Mouse (Mus musculus): ENCODE data around the gene Jsrp1.

- TF ChIP-seq POLR2AphosphoS2 (IDR thresholded peaks at IDR 0.05; ENCODE audit: insufficient read length, low read depth) (no peak), POLR2A (IDR thresholded peaks at IDR 0.05; ENCODE audit: insufficient read length, low read depth) (no peak), E2F4 (IDR thresholded peaks at IDR 0.05; ENCODE audit: insufficient read depth) (no peak), TCF12 (IDR thresholded peaks at IDR 0.05; ENCODE audit: insufficient read depth, poor library complexity, severe bottlenecking) (no peak), MYOG (IDR thresholded peaks at IDR 0.05; ENCODE audit: control insufficient read depth in 1 of 3, insufficient read depth in 1 of 3, insufficient read length in 2 of 3, low read depth in 2 of 3) (no peak), SRF (IDR thresholded peaks at IDR 0.05; ENCODE audit: control insufficient read depth, insufficient read length, low read depth) (no peak), USF1 (IDR thresholded peaks at IDR 0.05; ENCODE audit: low read depth) (no peak), REST (IDR thresholded peaks at IDR 0.05; ENCODE audit: insufficient read depth, insufficient read length) (no peak), CEBPB (IDR thresholded peaks at IDR 0.05; ENCODE audit: insufficient read depth, poor library complexity, severe bottlenecking) (no peak), MAX (IDR thresholded peaks at IDR 0.05; ENCODE audit: low read depth) (no peak)
These were observed 37.6 kb downstream of the Jsrp1 start for GRCm38 (mm10) chr10:80775731-80776130.

Measured in myocyte (in vitro differentiated cells).